Mouse (Mus musculus) lung, adult 2 months (tissue): ENCODE measurements around the gene Snai1.

ENCODE experiments used
- CTCF ChIP-seq: fragments of 200-500 bp; IDR thresholded peaks from 2 replicates; pipeline ENCODE4 v1.5.1; 2011; ENCODE audit warnings: mild to moderate bottlenecking, low read length, control low read depth; ENCODE audit not compliant: insufficient read depth
- POLR2A ChIP-seq: fragments of 200-500 bp; IDR thresholded peaks from 2 replicates; pipeline ENCODE4 v1.6.1; 2011; ENCODE audit warnings: low read depth, mild to moderate bottlenecking, control low read depth, low read length, borderline replicate concordance; ENCODE audit errors: extremely low read depth

DNA sequence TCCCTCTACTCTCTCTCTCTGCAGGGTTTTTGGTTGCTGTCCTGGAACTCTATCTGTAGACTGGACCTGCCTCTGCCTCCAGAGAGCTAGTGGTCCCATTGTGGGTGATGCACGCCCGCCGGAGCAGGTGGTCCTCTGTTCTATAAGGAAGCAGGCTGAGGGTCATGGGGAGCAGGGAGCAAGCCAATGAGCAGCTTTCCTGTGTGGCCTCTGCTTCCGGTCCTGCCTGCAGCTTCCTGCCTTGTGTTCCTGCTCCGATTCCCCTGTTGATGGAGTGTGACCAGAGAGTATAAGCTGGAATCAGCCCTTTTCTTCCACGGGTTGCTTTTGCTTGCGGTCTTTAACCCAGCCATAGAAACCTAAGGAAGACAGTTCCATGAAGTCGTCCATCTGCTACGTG, 30.1 kb downstream of the Snai1 start:
- no peak for TF ChIP-seq POLR2A
- no peak for TF ChIP-seq CTCF
